ENCODE assay signal across 8 mouse cellular contexts in the genomic region with DNA sequence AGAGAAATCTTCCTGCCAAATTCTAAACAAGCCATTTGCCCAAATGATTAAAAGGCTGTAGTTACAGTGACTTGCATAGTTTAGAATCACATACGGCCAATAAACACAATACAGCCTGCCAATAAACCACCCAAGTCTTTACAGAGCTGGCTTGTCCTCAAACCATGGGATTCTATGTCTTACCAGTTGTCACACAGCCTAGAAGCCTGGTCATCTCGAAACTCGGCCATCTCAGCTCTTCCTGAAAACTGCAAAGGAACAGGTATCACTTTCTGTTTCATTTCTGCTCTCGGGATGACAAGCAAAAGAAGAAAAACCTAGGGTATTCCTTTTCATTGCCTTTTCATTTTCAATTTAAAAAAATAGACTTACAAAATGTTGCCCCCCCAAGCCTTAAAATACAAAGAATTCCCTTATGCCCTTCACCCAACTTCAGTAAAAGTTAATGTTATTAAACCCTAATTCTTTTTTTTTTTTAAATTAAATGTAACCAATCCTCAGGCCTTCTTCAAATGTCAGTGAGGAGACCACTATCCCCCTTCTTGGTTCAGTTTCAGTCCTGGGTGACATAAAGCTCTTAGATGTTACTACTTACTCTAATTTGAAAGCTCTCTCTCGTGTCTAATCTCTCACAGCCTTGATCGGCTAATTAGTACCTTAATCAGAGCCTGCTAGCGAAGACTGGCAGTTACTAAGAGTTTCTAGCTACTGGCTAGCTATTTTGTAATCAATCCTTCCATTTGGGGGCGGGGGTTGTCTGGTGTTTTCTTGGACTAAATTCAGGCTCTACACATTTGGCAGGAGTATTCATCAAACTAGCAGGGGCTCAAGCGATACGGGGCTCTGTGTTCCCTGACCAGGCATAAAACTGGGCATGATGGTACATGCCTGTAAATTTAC. TPM values are rescaled to one million over a fixed set of nuclear protein-coding genes. Genes with fewer than 3 reads are reported as not detected.
DNase-seq lines count a peak whose midpoint lies in the region; ATAC-seq and TF ChIP-seq lines count a peak whose summit lies in the region.

No protein-coding gene starts in this region.

- no peak overlapping the region for H3K27ac ChIP-seq in ES-Bruce4 (ENCODE audit: insufficient read depth, low read length)
- peak overlapping the region; percentile 92 for H3K27ac ChIP-seq in heart, embryonic 12.5 days (ENCODE audit: poor library complexity, severe bottlenecking)
- peak overlapping the region; percentile 91 for H3K27ac ChIP-seq in liver, embryonic 16.5 days (ENCODE audit: low read length)
- no peak overlapping the region; the same call in 1 of the 2 replicates for H3K27ac ChIP-seq in stomach, embryonic 14.5 days (ENCODE audit: low read length)

- intact Hi-C loops in heart, postnatal 36 days (cut with DNase I): no loop called here

- no peak for TF ChIP-seq CTCF in ES-Bruce4 (IDR thresholded peaks at IDR 0.05; ENCODE audit: low read depth, low read length)

- no peak for TF ChIP-seq POLR2A in ES-Bruce4 (IDR thresholded peaks at IDR 0.05; ENCODE audit: insufficient read depth, low read length)

- no peaks in the 10 kb centered on the region for H3K27me3 ChIP-seq in ES-Bruce4 (ENCODE audit: control insufficient read depth, insufficient read depth, low read length, poor library complexity, severe bottlenecking)
- H3K27me3 ChIP-seq in heart, embryonic 12.5 days (replicated peaks): no peaks in the 10 kb centered on the region
- H3K27me3 ChIP-seq in liver, embryonic 16.5 days (ENCODE audit: control insufficient read depth, insufficient read depth, low read depth, low read length): no peaks in the 10 kb centered on the region
- no peaks in the 10 kb centered on the region for H3K27me3 ChIP-seq in stomach, embryonic 14.5 days (ENCODE audit: control insufficient read depth, insufficient read depth, low read length)

- H3K36me3 ChIP-seq in ES-Bruce4 (ENCODE audit: control insufficient read depth, insufficient read depth, low read length, poor library complexity, severe bottlenecking): no peaks in the 10 kb centered on the region
- peaks cover 41% of the 10 kb centered on the region for H3K36me3 ChIP-seq in heart, embryonic 12.5 days
- H3K36me3 ChIP-seq in liver, embryonic 16.5 days (ENCODE audit: control insufficient read depth, insufficient read depth): peaks cover 4% of the 10 kb centered on the region
- H3K36me3 ChIP-seq in stomach, embryonic 14.5 days (ENCODE audit: control insufficient read depth, insufficient read depth, low read length): peaks cover 10% of the 10 kb centered on the region; the same call in 1 of the 2 replicates

- no peaks in the 10 kb centered on the region for H3K4me1 ChIP-seq in ES-Bruce4 (ENCODE audit: control insufficient read depth, insufficient read depth, low read length)
- H3K4me1 ChIP-seq in heart, embryonic 12.5 days (replicated peaks): peaks cover 24% of the 10 kb centered on the region
- peaks cover 15% of the 10 kb centered on the region for H3K4me1 ChIP-seq in liver, embryonic 16.5 days (ENCODE audit: control insufficient read depth, low read depth, low read length)
- H3K4me1 ChIP-seq in stomach, embryonic 14.5 days (ENCODE audit: control insufficient read depth, insufficient read depth, low read length): peaks cover 8% of the 10 kb centered on the region; the same call in 1 of the 2 replicates

- DNase-seq in heart, adult 11 months: peak; percentile 94
- DNase-seq in heart, postnatal 36 days: no peak
- DNase-seq in layer of hippocampus, adult 8-10 months (ENCODE audit: low spot score in 2 of 2): no peak
- DNase-seq in adrenal gland, postnatal 4 days (ENCODE audit: low spot score in 2 of 2): no peak

- H3K9ac ChIP-seq in ES-Bruce4 (ENCODE audit: low read depth, poor library complexity, severe bottlenecking): peak overlapping the region; percentile 65
- H3K9ac ChIP-seq in heart, embryonic 12.5 days: peak overlapping the region; percentile 90
- H3K9ac ChIP-seq in liver, embryonic 16.5 days (ENCODE audit: low read depth, low read length): peak overlapping the region; percentile 77; the same call in 1 of the 2 replicates
- no peak overlapping the region; the same call in 1 of the 2 replicates for H3K9ac ChIP-seq in stomach, embryonic 14.5 days (replicated peaks; ENCODE audit: low read depth, low read length)

- H3K4me2 ChIP-seq in heart, embryonic 12.5 days: peak overlapping the region; percentile 79
- peak overlapping the region; percentile 82 for H3K4me2 ChIP-seq in liver, embryonic 16.5 days (ENCODE audit: low read depth, low read length)
- H3K4me2 ChIP-seq in stomach, embryonic 14.5 days (replicated peaks; ENCODE audit: low read depth, low read length): peak overlapping the region; percentile 68

- ATAC-seq in heart, embryonic 12.5 days (ENCODE audit: insufficient number of reproducible peaks, low FRiP score): no peak
- ATAC-seq in liver, embryonic 16.5 days (ENCODE audit: low read depth): no peak
- no peak for ATAC-seq in stomach, embryonic 14.5 days (ENCODE audit: insufficient number of reproducible peaks, insufficient read depth, low FRiP score, low read depth)

- H3K4me3 ChIP-seq in ES-Bruce4 (ENCODE audit: low read depth, low read length): peak overlapping the region; percentile 76; the same call in 1 of the 2 replicates
- peak overlapping the region; percentile 84 for H3K4me3 ChIP-seq in heart, embryonic 12.5 days
- peak overlapping the region; percentile 71 for H3K4me3 ChIP-seq in liver, embryonic 16.5 days (ENCODE audit: low read depth, low read length)
- peak overlapping the region; percentile 76 for H3K4me3 ChIP-seq in stomach, embryonic 14.5 days (ENCODE audit: low read depth, low read length)

- no peak for TF ChIP-seq EP300 in ES-Bruce4 (IDR thresholded peaks at IDR 0.05; ENCODE audit: insufficient read depth, low read depth, low read length)

- no peaks in the 10 kb centered on the region for H3K9me3 ChIP-seq in ES-Bruce4 (replicated peaks; ENCODE audit: control insufficient read depth, insufficient read depth, low read length, poor library complexity, severe bottlenecking)
- H3K9me3 ChIP-seq in heart, embryonic 12.5 days (replicated peaks): peaks cover 4% of the 10 kb centered on the region
- H3K9me3 ChIP-seq in liver, embryonic 16.5 days (replicated peaks; ENCODE audit: control insufficient read depth, low read length): no peaks in the 10 kb centered on the region
- no peaks in the 10 kb centered on the region; the same call in 1 of the 2 replicates for H3K9me3 ChIP-seq in stomach, embryonic 14.5 days (ENCODE audit: control insufficient read depth, low read depth, low read length)

- 55% methylated on average over 10 of the region's 10 CpGs for WGBS in heart, embryonic 12.5 days
- 51% methylated on average over 10 of the region's 10 CpGs for WGBS in liver, embryonic 16.5 days (ENCODE audit: insufficient replicate concordance)
- WGBS in stomach, embryonic 14.5 days: 52% methylated on average over 10 of the region's 10 CpGs

RNA-seq across cellular contexts. Expression of a gene that starts 1.3 kb away (rescaled TPM):
- 10 to 100 TPM; 60.7 to 65.0 TPM for total RNA-seq in heart, postnatal 36 days (2021)
- polyA plus RNA-seq in ES-Bruce4 (2011; ENCODE audit: insufficient read depth, insufficient read length, low read depth, missing spikeins): 23.1 and 25.9 TPM in 2 replicates
- 82.6 and 83.4 TPM in 2 replicates for polyA plus RNA-seq in heart, embryonic 12.5 days (2016; fragmentation: Nextera tagmentation; extraction: Ambion mirVana)
- polyA plus RNA-seq in liver, embryonic 16.5 days (2015; fragmentation: Nextera tagmentation; extraction: Ambion mirVana): 24.5 and 24.8 TPM in 2 replicates
- polyA plus RNA-seq in stomach, embryonic 14.5 days (2014; fragmentation: Nextera tagmentation; extraction: Ambion mirVana): 78.2 and 81.9 TPM in 2 replicates
- total RNA-seq in layer of hippocampus, adult 8-10 months (2022): 10 to 100 TPM; 71.6 to 88.3 (median 78.0) TPM
- total RNA-seq in adrenal gland, postnatal 4 days (2021): 10 to 100 TPM; 58.7 to 77.7 TPM

RNA-seq across cellular contexts. Expression of a gene that starts 13.6 kb away (rescaled TPM):
- 10 to 100 TPM; 20.8 to 23.5 TPM for total RNA-seq in heart, postnatal 36 days (2021)
- polyA plus RNA-seq in ES-Bruce4 (2011; ENCODE audit: insufficient read depth, insufficient read length, low read depth, missing spikeins): 70.0 and 77.9 TPM in 2 replicates
- polyA plus RNA-seq in heart, embryonic 12.5 days (2016; fragmentation: Nextera tagmentation; extraction: Ambion mirVana): 37.5 and 39.1 TPM in 2 replicates
- polyA plus RNA-seq in liver, embryonic 16.5 days (2015; fragmentation: Nextera tagmentation; extraction: Ambion mirVana): 16.8 and 19.0 TPM in 2 replicates
- 41.0 and 42.1 TPM in 2 replicates for polyA plus RNA-seq in stomach, embryonic 14.5 days (2014; fragmentation: Nextera tagmentation; extraction: Ambion mirVana)
- 10 to 100 TPM; 36.6 to 45.8 (median 38.1) TPM for total RNA-seq in layer of hippocampus, adult 8-10 months (2022)
- 10 to 100 TPM; 29.9 to 31.7 TPM for total RNA-seq in adrenal gland, postnatal 4 days (2021)

Comparison
In these comparisons a context has a peak if more than half of its experiments do, and no peak if none do; other contexts are left out.
1. H3K27ac ChIP-seq: peak in heart, embryonic 12.5 days (single experiment) and liver, embryonic 16.5 days (single experiment); none in ES-Bruce4 (single experiment) and stomach, embryonic 14.5 days (single experiment).
2. Peak in every context shown above with its lines, with median percentiles within 50 percentile points of each other: H3K4me3 ChIP-seq and H3K4me2 ChIP-seq.